Mouse (Mus musculus): ENCODE measurements around the gene Retreg3. TPM values are rescaled to one million over a fixed set of nuclear protein-coding genes. Genes with fewer than 3 reads are reported as not detected.
"Not testable (repeated sequence)": the region's sequence is repeated elsewhere in the genome, so short reads cannot be mapped to it uniquely, and the experiment has no call there.

Gene Retreg3
- polyA plus RNA-seq, 1 experiment from 2014 or later, result 26.7 TPM

GRCm38 (mm10) chr11:101161551-101161950, 41.9 kb upstream of the Retreg3 start:
- no peaks in the 10 kb centered on the region for H3K9me3 ChIP-seq (replicated peaks)
- H3K4me1 ChIP-seq, result peaks cover 37% of the 10 kb centered on the region
- H3K4me3 ChIP-seq (replicated peaks), result no peak overlapping the region
- peaks cover 42% of the 10 kb centered on the region for H3K36me3 ChIP-seq
- no peak overlapping the region for H3K27ac ChIP-seq (replicated peaks)
- 86% methylated on average over 15 of the region's 15 CpGs for WGBS
- peaks cover 38% of the 10 kb centered on the region for H3K27me3 ChIP-seq
- H3K4me2 ChIP-seq (replicated peaks), result no peak overlapping the region
- H3K9ac ChIP-seq, result no peak overlapping the region
- ATAC-seq (ENCODE audit: insufficient number of reproducible peaks, low FRiP score, low TSS enrichment, low read depth), result no peak

- H3K4me2 ChIP-seq (replicated peaks); ATAC-seq (ENCODE audit: insufficient number of reproducible peaks, low FRiP score, low TSS enrichment, low read depth); H3K27ac ChIP-seq (replicated peaks); H3K4me3 ChIP-seq (replicated peaks); H3K9me3 ChIP-seq (replicated peaks); H3K9ac ChIP-seq: not testable (repeated sequence)
- H3K27me3 ChIP-seq, result peaks cover 33% of the 10 kb centered on the region
- peaks cover 37% of the 10 kb centered on the region for H3K4me1 ChIP-seq
- 74% methylated on average over 8 of the region's 8 CpGs for WGBS
- H3K36me3 ChIP-seq, result peaks cover 37% of the 10 kb centered on the region
These were observed 41.4 kb upstream of the Retreg3 start for GRCm38 (mm10) chr11:101160981-101161505.

GRCm38 (mm10) chr11:101160151-101160550, 40.5 kb upstream of the Retreg3 start:
- Histone ChIP-seq H3K36me3 (peaks cover 30% of the 10 kb centered on the region), H3K4me1 (peaks cover 41% of the 10 kb centered on the region), H3K27me3 (peaks cover 27% of the 10 kb centered on the region)
- H3K9me3 ChIP-seq (replicated peaks); H3K27ac ChIP-seq (replicated peaks); H3K4me2 ChIP-seq (replicated peaks); H3K9ac ChIP-seq; H3K4me3 ChIP-seq (replicated peaks); ATAC-seq (ENCODE audit: insufficient number of reproducible peaks, low FRiP score, low TSS enrichment, low read depth): not testable (repeated sequence)
- 77% methylated on average over 9 of the region's 10 CpGs for WGBS

DNA sequence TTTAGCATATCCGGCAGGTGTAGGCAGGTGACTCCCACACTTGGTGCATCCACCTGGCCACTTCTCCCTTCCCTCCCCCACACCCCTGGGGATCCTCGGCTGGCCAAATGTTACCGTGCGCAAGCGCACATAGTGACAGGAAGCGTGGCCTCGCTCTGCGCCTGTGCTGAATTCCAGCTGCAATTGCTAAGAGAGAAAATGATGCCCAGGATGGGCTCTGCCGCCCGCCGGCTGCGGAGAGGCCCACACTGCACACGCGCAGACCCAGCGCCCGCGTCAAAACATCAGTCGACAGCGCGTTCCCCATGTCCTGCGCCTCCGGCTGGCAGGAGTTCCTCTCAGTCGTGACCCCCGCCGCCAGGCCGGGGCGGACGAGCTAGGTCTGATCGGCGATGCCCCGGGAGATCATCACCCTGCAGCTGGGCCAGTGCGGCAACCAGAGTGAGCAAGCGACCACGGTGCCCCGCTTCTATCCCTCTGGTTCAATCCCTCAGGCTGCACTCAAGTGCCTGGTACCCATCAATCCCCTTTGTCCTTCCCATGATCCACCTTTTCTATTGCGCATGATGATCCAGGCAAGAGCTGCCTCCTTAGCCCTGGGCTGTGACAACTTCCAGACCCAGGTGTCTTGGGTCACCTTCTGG, 36.2 kb upstream of the Retreg3 start, which contains the start of gene Tubg2:
Tubg2 (plus strand) TSS at position 180 of the 644 bp plus-strand sequence.
- peak; percentile 79 for ATAC-seq (ENCODE audit: insufficient number of reproducible peaks, low FRiP score, low TSS enrichment, low read depth)
- Histone ChIP-seq H3K4me1 (peaks cover 15% of the 10 kb centered on the region), H3K4me3 (replicated peaks) (peak within 1 kb of the TSS; percentile 48), H3K9me3 (replicated peaks) (no peaks in the 10 kb centered on the region), H3K4me2 (replicated peaks) (peak within 1 kb of the TSS; percentile 84), H3K36me3 (no peaks in the 10 kb centered on the region), H3K27me3 (no peaks in the 10 kb centered on the region), H3K9ac (peak within 1 kb of the TSS; percentile 44), H3K27ac (replicated peaks) (peak within 1 kb of the TSS; percentile 82)
- WGBS, result 2% methylated on average over 36 of the region's 36 CpGs

GRCm38 (mm10) chr11:101155151-101155550, 35.5 kb upstream of the Retreg3 start:
- Histone ChIP-seq H3K9ac (no peak overlapping the region), H3K27me3 (no peaks in the 10 kb centered on the region), H3K9me3 (replicated peaks) (no peaks in the 10 kb centered on the region), H3K27ac (replicated peaks) (no peak overlapping the region), H3K36me3 (no peaks in the 10 kb centered on the region), H3K4me2 (replicated peaks) (peak overlapping the region; percentile 84), H3K4me3 (replicated peaks) (peak overlapping the region; percentile 48; the same call in 1 of the 2 replicates), H3K4me1 (peaks cover 15% of the 10 kb centered on the region)
- WGBS, result 55% methylated on average over 6 of the region's 6 CpGs
- no peak for ATAC-seq (ENCODE audit: insufficient number of reproducible peaks, low FRiP score, low TSS enrichment, low read depth)

GRCm38 (mm10) chr11:101154648-101155047, 35.0 kb upstream of the Retreg3 start:
- Histone ChIP-seq H3K36me3 (no peaks in the 10 kb centered on the region), H3K4me1 (peaks cover 18% of the 10 kb centered on the region), H3K9me3 (replicated peaks) (no peaks in the 10 kb centered on the region), H3K9ac (no peak overlapping the region), H3K4me3 (replicated peaks) (no peak overlapping the region), H3K4me2 (replicated peaks) (no peak overlapping the region), H3K27ac (replicated peaks) (no peak overlapping the region), H3K27me3 (no peaks in the 10 kb centered on the region)
- ATAC-seq (ENCODE audit: insufficient number of reproducible peaks, low FRiP score, low TSS enrichment, low read depth), result no peak

GRCm38 (mm10) chr11:101152825-101153224, 33.1 kb upstream of the Retreg3 start:
- WGBS, result 54% methylated on average over 1 of the region's 1 CpGs
- H3K4me1 ChIP-seq, result peaks cover 29% of the 10 kb centered on the region
- H3K4me3 ChIP-seq (replicated peaks), result no peak overlapping the region
- H3K36me3 ChIP-seq, result no peaks in the 10 kb centered on the region
- ATAC-seq (ENCODE audit: insufficient number of reproducible peaks, low FRiP score, low TSS enrichment, low read depth), result no peak
- H3K27ac ChIP-seq (replicated peaks), result no peak overlapping the region
- no peaks in the 10 kb centered on the region for H3K27me3 ChIP-seq
- H3K4me2 ChIP-seq (replicated peaks), result no peak overlapping the region
- no peak overlapping the region for H3K9ac ChIP-seq
- no peaks in the 10 kb centered on the region for H3K9me3 ChIP-seq (replicated peaks)

GRCm38 (mm10) chr11:101151063-101151462, 31.4 kb upstream of the Retreg3 start:
- WGBS, result 55% methylated on average over 2 of the region's 2 CpGs
- no peak overlapping the region for H3K4me3 ChIP-seq (replicated peaks)
- ATAC-seq (ENCODE audit: insufficient number of reproducible peaks, low FRiP score, low TSS enrichment, low read depth), result no peak
- no peaks in the 10 kb centered on the region for H3K27me3 ChIP-seq
- peaks cover 24% of the 10 kb centered on the region for H3K4me1 ChIP-seq
- H3K4me2 ChIP-seq (replicated peaks), result no peak overlapping the region
- no peaks in the 10 kb centered on the region for H3K36me3 ChIP-seq
- H3K27ac ChIP-seq (replicated peaks), result no peak overlapping the region
- no peaks in the 10 kb centered on the region for H3K9me3 ChIP-seq (replicated peaks)
- no peak overlapping the region for H3K9ac ChIP-seq

DNA sequence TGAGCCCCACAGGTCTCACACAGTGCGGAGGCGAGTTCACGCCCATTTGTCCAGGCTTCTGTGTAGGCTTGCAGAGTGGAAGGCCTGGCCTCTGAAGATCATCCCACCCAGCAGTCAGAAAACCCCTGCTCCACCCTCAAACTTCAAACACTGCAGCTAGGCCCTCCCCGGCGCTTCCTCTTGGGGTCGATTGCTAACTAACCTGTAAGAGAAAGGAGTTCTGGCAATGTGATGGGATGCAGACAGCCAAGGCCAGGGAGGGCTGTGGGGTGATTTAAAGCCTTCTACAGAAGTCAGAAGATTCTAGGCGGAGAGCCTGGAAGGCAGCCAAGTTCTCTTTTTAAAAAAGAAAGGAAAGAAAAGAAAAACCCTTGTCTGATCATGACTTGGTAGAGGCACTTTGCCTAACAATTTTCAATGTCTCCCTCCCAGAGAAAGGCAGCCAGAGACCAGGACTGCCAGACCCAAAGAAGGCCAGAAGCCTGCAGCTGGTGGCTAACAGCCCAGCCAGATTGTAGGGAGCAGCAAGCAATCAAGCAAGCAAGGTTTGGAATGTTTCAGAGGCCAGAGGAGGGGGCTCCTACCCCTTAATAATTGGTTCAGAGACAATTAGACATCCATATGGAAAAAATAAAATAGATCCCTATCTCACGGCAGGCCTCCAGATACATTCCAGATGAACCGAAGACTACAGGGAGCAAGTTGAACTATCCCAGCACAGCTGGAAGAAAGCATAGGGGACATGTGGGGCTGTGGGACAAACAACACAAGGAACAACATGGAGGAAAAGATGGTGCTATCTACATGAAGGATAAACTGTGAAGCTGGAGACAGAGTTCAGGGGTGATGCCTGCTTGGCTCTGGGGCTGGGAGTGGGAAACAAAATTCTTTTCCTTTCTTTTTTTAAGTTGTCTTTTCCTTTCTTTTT, 29.7 kb upstream of the Retreg3 start:
- no peaks in the 10 kb centered on the region for H3K27me3 ChIP-seq
- H3K9me3 ChIP-seq (replicated peaks), result no peaks in the 10 kb centered on the region
- 19% methylated on average over 9 of the region's 9 CpGs for WGBS
- peak overlapping the region; percentile 84 for H3K27ac ChIP-seq (replicated peaks)
- H3K36me3 ChIP-seq, result no peaks in the 10 kb centered on the region
- H3K4me2 ChIP-seq (replicated peaks), result 0 out of 2 replicates have a peak overlapping the region, but pooled peaks have one; percentile 8
- ATAC-seq (ENCODE audit: insufficient number of reproducible peaks, low FRiP score, low TSS enrichment, low read depth), result peak; percentile 75
- H3K4me1 ChIP-seq, result peaks cover 14% of the 10 kb centered on the region
- no peak overlapping the region for H3K4me3 ChIP-seq (replicated peaks)
- no peak overlapping the region for H3K9ac ChIP-seq

DNA sequence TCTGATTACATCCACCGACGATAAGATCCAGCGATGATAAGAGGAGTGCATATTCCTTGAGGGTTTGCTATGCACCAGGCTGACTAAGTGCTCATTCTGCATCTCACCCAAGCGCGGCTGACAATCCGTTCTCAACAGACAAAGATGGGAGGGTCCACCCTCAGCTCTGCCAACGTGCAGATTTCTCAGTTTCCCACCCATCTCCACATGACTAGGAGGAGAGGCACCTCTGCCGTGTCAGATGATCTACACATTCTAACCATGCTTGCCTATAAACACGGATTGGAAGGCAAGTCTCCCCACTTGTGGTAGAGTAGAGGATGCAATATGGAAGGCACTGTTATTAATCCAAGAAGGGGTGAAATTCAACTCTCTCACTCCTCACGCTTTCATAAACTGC, 29.1 kb upstream of the Retreg3 start:
- H3K9ac ChIP-seq, result no peak overlapping the region
- no peak for ATAC-seq (ENCODE audit: insufficient number of reproducible peaks, low FRiP score, low TSS enrichment, low read depth)

DNA sequence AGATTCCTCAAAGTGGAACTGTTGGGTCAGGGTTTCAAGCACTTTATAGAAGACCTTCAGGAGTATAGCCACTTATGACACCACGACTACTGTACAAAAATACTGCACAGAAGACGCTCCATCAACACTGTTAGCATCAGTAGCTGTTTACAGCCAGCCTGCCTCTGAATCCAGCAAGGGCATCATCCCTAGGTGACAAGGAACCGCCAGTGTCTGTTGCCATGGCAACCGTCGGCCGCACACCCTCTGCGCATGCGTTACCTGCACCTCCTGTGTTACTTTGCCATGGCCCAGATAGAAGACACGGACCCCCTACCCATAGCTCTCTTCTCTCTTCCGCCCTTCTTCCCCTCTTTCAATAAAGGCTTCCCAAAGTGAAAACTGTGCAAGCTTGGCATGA, 26.7 kb upstream of the Retreg3 start:
- Histone ChIP-seq H3K9ac (no peak overlapping the region), H3K4me3 (replicated peaks) (no peak overlapping the region), H3K36me3 (no peaks in the 10 kb centered on the region), H3K4me1 (peaks cover 22% of the 10 kb centered on the region), H3K4me2 (replicated peaks) (no peak overlapping the region), H3K27me3 (no peaks in the 10 kb centered on the region), H3K9me3 (replicated peaks) (no peaks in the 10 kb centered on the region), H3K27ac (replicated peaks) (no peak overlapping the region)
- ATAC-seq (ENCODE audit: insufficient number of reproducible peaks, low FRiP score, low TSS enrichment, low read depth), result no peak
- 36% methylated on average over 10 of the region's 10 CpGs for WGBS

More for the DNA sequence above, 29.1 kb upstream of the Retreg3 start:
- 33% methylated on average over 10 of the region's 10 CpGs for WGBS
- H3K36me3 ChIP-seq, result no peaks in the 10 kb centered on the region
- H3K9me3 ChIP-seq (replicated peaks), result no peaks in the 10 kb centered on the region
- H3K4me2 ChIP-seq (replicated peaks), result 0 out of 2 replicates have a peak overlapping the region, but pooled peaks have one; percentile 8
- H3K4me3 ChIP-seq (replicated peaks), result no peak overlapping the region
- peak overlapping the region; percentile 84 for H3K27ac ChIP-seq (replicated peaks)
- no peaks in the 10 kb centered on the region for H3K27me3 ChIP-seq
- peaks cover 17% of the 10 kb centered on the region for H3K4me1 ChIP-seq

Measured in embryonic facial prominence, embryonic 15.5 days (tissue).